Mouse (Mus musculus): ENCODE measurements around the gene Capza2. TPM values are rescaled to one million over a fixed set of nuclear protein-coding genes. Genes with fewer than 3 reads are reported as not detected.

The Capza2 gene
- total and polyA plus RNA-seq, 3 experiments = 67.8 to 251 (median 84.7) TPM

GRCm38 (mm10) chr6:17637205-17638203 is 1.5 kb downstream of the Capza2 start:
- peaks cover 34% of the 10 kb centered on the region for H3K79me2 ChIP-seq (ENCODE audit: control insufficient read depth, insufficient read depth, low read length, poor library complexity)
- DNase-seq (ENCODE audit: low read depth, low spot score) = peak; percentile 84
- H3K27ac ChIP-seq (ENCODE audit: control insufficient read depth, low read depth, low read length) = peak overlapping the region; percentile 43
- H3K27me3 ChIP-seq (ENCODE audit: control insufficient read depth in 1 of 2, insufficient read depth in 2 of 2, low read length in 2 of 2) = no peaks in the 10 kb centered on the region
- H3K9ac ChIP-seq (ENCODE audit: control insufficient read depth, low read depth, low read length, poor library complexity, severe bottlenecking) = peak overlapping the region; percentile 61
- TF ChIP-seq SIN3A (IDR thresholded peaks at IDR 0.05; ENCODE audit: low read length) (peak; percentile 36; the same call in 1 of the 2 replicates), ZNF384 (IDR thresholded peaks at IDR 0.05; ENCODE audit: low read depth, low read length) (no peak; the same call in 1 of the 2 replicates), TBP (IDR thresholded peaks at IDR 0.05; ENCODE audit: low read depth, low read length) (0 out of 2 replicates have a peak, but pooled peaks have one; percentile 44), USF1 (IDR thresholded peaks at IDR 0.05; ENCODE audit: low read depth, low read length) (no peak), UBTF (IDR thresholded peaks at IDR 0.05; ENCODE audit: borderline replicate concordance, insufficient read depth, low read depth, low read length) (0 out of 2 replicates have a peak, but pooled peaks have one; percentile 73), POLR2A (IDR thresholded peaks at IDR 0.05; ENCODE audit: control insufficient read depth in 1 of 2, insufficient read depth in 1 of 2, low read depth in 1 of 2, low read length in 2 of 2, poor library complexity in 1 of 2) (0 out of 4 replicates have a peak, but pooled peaks of 1 of the 2 experiments have one; percentile 9), MAZ (IDR thresholded peaks at IDR 0.05; ENCODE audit: low read depth, low read length) (peak; percentile 64), MEF2A (IDR thresholded peaks at IDR 0.05; ENCODE audit: extremely low read depth, insufficient replicate concordance, low read depth, low read length, poor library complexity, severe bottlenecking) (no peak), NRF1 (IDR thresholded peaks at IDR 0.05; ENCODE audit: insufficient read depth, low read depth, low read length, poor library complexity, severe bottlenecking) (no peak), HCFC1 (IDR thresholded peaks at IDR 0.05; ENCODE audit: low read depth, low read length) (peak; percentile 50; the same call in 1 of the 2 replicates), ELF1 (IDR thresholded peaks at IDR 0.05; ENCODE audit: low read depth, low read length) (0 out of 2 replicates have a peak, but pooled peaks have one; percentile 29), SMC3 (IDR thresholded peaks at IDR 0.05; ENCODE audit: low read depth, low read length) (no peak), MAFK (IDR thresholded peaks at IDR 0.05; ENCODE audit: borderline replicate concordance, low read depth, low read length) (no peak), POLR2AphosphoS5 (IDR thresholded peaks at IDR 0.05; ENCODE audit: borderline replicate concordance, low read depth, low read length) (no peak)
- peaks cover 4 to 41% of the 10 kb centered on the region in 2 experiments; a peak in 3 of 4 replicates for H3K36me3 ChIP-seq (ENCODE audit: control insufficient read depth in 1 of 2, insufficient read depth in 2 of 2, low read length in 2 of 2)
- H3K9me3 ChIP-seq (replicated peaks; ENCODE audit: insufficient read depth, low read length) = no peaks in the 10 kb centered on the region
- H3K4me3 ChIP-seq (ENCODE audit: control insufficient read depth in 1 of 2, insufficient read depth in 1 of 2, low read depth in 2 of 2, low read length in 2 of 2) = peak overlapping the region; percentile 65 to 73
- peaks cover 20 to 32% of the 10 kb centered on the region in 2 experiments for H3K4me1 ChIP-seq (ENCODE audit: control insufficient read depth in 1 of 2, insufficient read depth in 2 of 2, low read length in 2 of 2)

- TF ChIP-seq CHD1 (IDR thresholded peaks at IDR 0.05; ENCODE audit: low read depth, low read length) (0 out of 2 replicates have a peak, but pooled peaks have one; percentile 55), ZMIZ1 (IDR thresholded peaks at IDR 0.05; ENCODE audit: low read depth, low read length) (no peak)
- Histone ChIP-seq H3K4me3 (ENCODE audit: control insufficient read depth in 1 of 2, insufficient read depth in 1 of 2, low read depth in 2 of 2, low read length in 2 of 2) (no peak overlapping the region), H3K9ac (ENCODE audit: control insufficient read depth, low read depth, low read length, poor library complexity, severe bottlenecking) (no peak overlapping the region), H3K4me1 (ENCODE audit: control insufficient read depth in 1 of 2, insufficient read depth in 2 of 2, low read length in 2 of 2) (peaks cover 18 to 30% of the 10 kb centered on the region in 2 experiments), H3K79me2 (ENCODE audit: control insufficient read depth, insufficient read depth, low read length, poor library complexity) (peaks cover 50% of the 10 kb centered on the region), H3K36me3 (ENCODE audit: control insufficient read depth in 1 of 2, insufficient read depth in 2 of 2, low read length in 2 of 2) (peaks cover 4 to 48% of the 10 kb centered on the region in 2 experiments; a peak in 3 of 4 replicates), H3K27me3 (ENCODE audit: control insufficient read depth in 1 of 2, insufficient read depth in 2 of 2, low read length in 2 of 2) (no peaks in the 10 kb centered on the region), H3K27ac (ENCODE audit: control insufficient read depth, low read depth, low read length) (no peak overlapping the region), H3K9me3 (replicated peaks; ENCODE audit: insufficient read depth, low read length) (no peaks in the 10 kb centered on the region)
- DNase-seq (ENCODE audit: low read depth, low spot score) = no peak
Observed at GRCm38 (mm10) chr6:17640031-17640430, 4.0 kb downstream of the Capza2 start.
